Mouse (Mus musculus) hindbrain, embryonic 15.5 days (tissue): ENCODE results near the gene Fgfr2. TPM values are rescaled to one million over a fixed set of nuclear protein-coding genes. Genes with fewer than 3 reads are reported as not detected.

Experiments used
- ATAC-seq: fragments of 200-750 bp; cut with Nextera tagmentation; 2 replicates; pipeline ENCODE4 v1.8.0; 2017; ENCODE audit warnings: low read depth, moderate number of reproducible peaks, moderate TSS enrichment; ENCODE audit not compliant: low FRiP score
- H3K27ac ChIP-seq: fragments of 300-500 bp; sonication (generic); replicated peaks from 2 replicates; pipeline ENCODE4 v1.5.1; 2015; ENCODE audit warnings: mild to moderate bottlenecking, inconsistent platforms
- H3K27me3 ChIP-seq: fragments of 300-500 bp; sonication (generic); 2 replicates; pipeline ENCODE4 v1.6.1; 2015; ENCODE audit warnings: control low read depth, inconsistent platforms
- H3K36me3 ChIP-seq: fragments of 300-500 bp; sonication (generic); 2 replicates; pipeline ENCODE4 v1.6.1; 2015; ENCODE audit warnings: control low read depth, inconsistent platforms
- H3K4me1 ChIP-seq: fragments of 300-500 bp; sonication (generic); replicated peaks from 2 replicates; pipeline ENCODE4 v1.6.1; 2015; ENCODE audit warnings: control low read depth, inconsistent platforms
- H3K4me2 ChIP-seq: fragments of 300-500 bp; sonication (generic); 2 replicates; pipeline ENCODE4 v1.6.1; 2015; ENCODE audit warnings: moderate library complexity, mild to moderate bottlenecking, inconsistent platforms
- H3K4me3 ChIP-seq: fragments of 300-500 bp; sonication (generic); 2 replicates; pipeline ENCODE4 v1.5.1; 2015; ENCODE audit warnings: mild to moderate bottlenecking, inconsistent platforms
- H3K9ac ChIP-seq: fragments of 300-500 bp; sonication (generic); 2 replicates; pipeline ENCODE4 v1.6.1; 2015; ENCODE audit warnings: inconsistent platforms
- H3K9me3 ChIP-seq: fragments of 300-500 bp; sonication (generic); 2 replicates; pipeline ENCODE4 v1.6.1; 2016; ENCODE audit warnings: control low read depth, inconsistent platforms
- WGBS: fragments of 180-500 bp; shearing (Covaris S2); methylation state at CpG from one replicate; pipeline ENCODE4 v1.1.7; 2015; 5-methylcytosine and 5-hydroxymethylcytosine counted together
- polyA plus RNA-seq: library from polyadenylated mRNA; unstranded; fragments of >200 nt; fragmentation: Nextera tagmentation; extraction: Ambion mirVana; gene quantifications from 2 replicates; pipeline ENCODE4 v1.2.1, GENCODE M21; 2015

Gene Fgfr2
- polyA plus RNA-seq, 1 experiment from 2014 or later, result 28.5 TPM

GRCm38 (mm10) chr7:132888518-132889249 is 234.5 kb downstream of the Fgfr2 start:
- WGBS, result 74% methylated on average over 4 of the region's 4 CpGs
- ATAC-seq, result no peak

DNA sequence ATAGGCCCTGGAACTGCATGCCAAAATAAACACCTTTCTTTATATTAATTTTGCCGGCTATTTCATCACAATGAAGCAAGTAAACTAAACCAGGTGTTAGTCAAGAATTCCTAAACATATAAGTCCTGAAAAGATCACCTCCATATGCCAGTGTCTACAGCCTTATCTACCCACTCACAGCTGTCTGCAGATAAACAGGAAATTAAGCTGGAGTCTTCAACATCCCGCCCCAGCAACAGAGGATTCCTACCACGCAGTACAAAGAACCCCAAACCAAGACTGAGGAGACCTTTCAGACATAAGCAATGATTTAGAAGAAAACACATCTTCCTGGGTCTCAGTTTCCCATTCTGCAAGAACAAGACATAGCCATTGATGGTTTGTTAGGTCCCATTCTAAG is 235.1 kb downstream of the Fgfr2 start:
- no peak overlapping the region for H3K4me3 ChIP-seq
- ATAC-seq, result no peak
- peaks cover 17% of the 10 kb centered on the region for H3K36me3 ChIP-seq
- no peak overlapping the region for H3K27ac ChIP-seq
- H3K4me1 ChIP-seq, result no peaks in the 10 kb centered on the region
- no peak overlapping the region for H3K4me2 ChIP-seq
- WGBS, result 89% methylated on average over 3 of the region's 3 CpGs
- no peak overlapping the region for H3K9ac ChIP-seq
- H3K27me3 ChIP-seq, result no peaks in the 10 kb centered on the region
- H3K9me3 ChIP-seq, result no peaks in the 10 kb centered on the region

More at GRCm38 (mm10) chr7:132888518-132889249, 234.5 kb downstream of the Fgfr2 start:
- no peak overlapping the region for H3K4me2 ChIP-seq
- H3K4me3 ChIP-seq, result no peak overlapping the region
- H3K9ac ChIP-seq, result no peak overlapping the region
- no peaks in the 10 kb centered on the region for H3K9me3 ChIP-seq
- peaks cover 11% of the 10 kb centered on the region for H3K36me3 ChIP-seq
- H3K27ac ChIP-seq, result no peak overlapping the region
- H3K4me1 ChIP-seq, result no peaks in the 10 kb centered on the region
- no peaks in the 10 kb centered on the region for H3K27me3 ChIP-seq

GRCm38 (mm10) chr7:132887019-132887804 is 235.9 kb downstream of the Fgfr2 start:
- H3K4me1 ChIP-seq, result no peaks in the 10 kb centered on the region
- no peak overlapping the region for H3K4me3 ChIP-seq
- no peak overlapping the region for H3K9ac ChIP-seq
- WGBS, result 80% methylated on average over 7 of the region's 7 CpGs
- H3K36me3 ChIP-seq, result peaks cover 26% of the 10 kb centered on the region
- ATAC-seq, result no peak
- no peaks in the 10 kb centered on the region for H3K9me3 ChIP-seq
- no peak overlapping the region for H3K4me2 ChIP-seq
- H3K27me3 ChIP-seq, result no peaks in the 10 kb centered on the region
- no peak overlapping the region for H3K27ac ChIP-seq

- H3K27ac ChIP-seq, result no peak overlapping the region
- WGBS, result 92% methylated on average over 7 of the region's 7 CpGs
- no peak for ATAC-seq
- H3K9me3 ChIP-seq, result no peaks in the 10 kb centered on the region
- no peaks in the 10 kb centered on the region for H3K4me1 ChIP-seq
- peaks cover 55% of the 10 kb centered on the region for H3K36me3 ChIP-seq
- H3K4me3 ChIP-seq, result no peak overlapping the region
- no peaks in the 10 kb centered on the region for H3K27me3 ChIP-seq
- H3K9ac ChIP-seq, result no peak overlapping the region
- no peak overlapping the region for H3K4me2 ChIP-seq
Observed at GRCm38 (mm10) chr7:132884031-132884430, 239.1 kb downstream of the Fgfr2 start.

DNA sequence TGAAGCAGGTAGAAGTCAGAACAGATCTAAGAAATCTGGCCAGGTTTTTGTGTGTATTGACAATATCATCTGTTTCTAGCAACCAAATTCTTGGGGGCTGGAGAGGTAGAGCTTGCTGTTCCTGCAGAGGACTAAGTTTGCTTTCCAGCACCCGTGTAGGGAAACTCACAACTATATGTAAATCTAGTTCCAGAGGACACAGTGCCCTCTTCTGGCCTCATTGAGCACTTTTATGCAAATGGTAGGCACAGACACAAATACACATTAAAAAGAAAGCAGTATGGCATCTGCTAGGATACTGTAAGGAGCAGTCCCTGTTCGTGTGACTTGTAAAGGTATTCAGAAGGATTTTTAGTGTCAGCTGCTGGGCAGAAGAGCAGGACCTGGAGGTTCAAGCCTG is 240.8 kb downstream of the Fgfr2 start:
- Histone ChIP-seq H3K9me3 (no peaks in the 10 kb centered on the region), H3K9ac (no peak overlapping the region), H3K36me3 (peaks cover 70% of the 10 kb centered on the region), H3K4me2 (no peak overlapping the region), H3K4me1 (no peaks in the 10 kb centered on the region), H3K27ac (no peak overlapping the region), H3K4me3 (no peak overlapping the region), H3K27me3 (no peaks in the 10 kb centered on the region)
- no peak for ATAC-seq
- 79% methylated on average over 2 of the region's 2 CpGs for WGBS

DNA sequence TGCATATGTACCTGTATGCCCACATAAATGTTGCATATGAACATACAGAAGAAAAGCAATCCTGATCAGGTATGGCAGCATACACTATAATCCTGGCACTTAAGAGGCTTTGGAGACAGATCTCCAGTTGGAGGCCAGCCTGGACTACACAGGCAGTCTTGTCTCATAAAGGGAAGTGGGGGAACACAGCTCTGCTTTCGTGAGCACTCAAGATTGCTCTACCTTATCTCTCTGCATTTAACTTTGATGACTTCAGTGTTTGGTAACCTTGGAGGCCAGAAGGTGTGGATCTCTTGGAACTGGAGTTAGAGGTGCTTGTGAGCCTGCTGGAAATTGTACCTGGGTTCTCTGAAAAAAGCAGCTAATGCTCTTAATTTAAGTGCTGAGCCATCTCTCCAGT is 242.9 kb downstream of the Fgfr2 start:
- Histone ChIP-seq H3K4me1 (no peaks in the 10 kb centered on the region), H3K36me3 (peaks cover 90% of the 10 kb centered on the region), H3K9ac (no peak overlapping the region), H3K27me3 (no peaks in the 10 kb centered on the region), H3K27ac (no peak overlapping the region), H3K4me3 (no peak overlapping the region), H3K9me3 (no peaks in the 10 kb centered on the region), H3K4me2 (no peak overlapping the region)
- no peak for ATAC-seq
- 100% methylated on average over 1 of the region's 1 CpGs for WGBS

GRCm38 (mm10) chr7:132875391-132876086 is 247.6 kb downstream of the Fgfr2 start:
- Histone ChIP-seq H3K4me1 (no peaks in the 10 kb centered on the region), H3K27ac (no peak overlapping the region), H3K36me3 (peaks cover 84% of the 10 kb centered on the region), H3K4me2 (no peak overlapping the region), H3K9ac (no peak overlapping the region), H3K27me3 (no peaks in the 10 kb centered on the region), H3K4me3 (no peak overlapping the region), H3K9me3 (no peaks in the 10 kb centered on the region)
- no peak for ATAC-seq
- 87% methylated on average over 2 of the region's 2 CpGs for WGBS

DNA sequence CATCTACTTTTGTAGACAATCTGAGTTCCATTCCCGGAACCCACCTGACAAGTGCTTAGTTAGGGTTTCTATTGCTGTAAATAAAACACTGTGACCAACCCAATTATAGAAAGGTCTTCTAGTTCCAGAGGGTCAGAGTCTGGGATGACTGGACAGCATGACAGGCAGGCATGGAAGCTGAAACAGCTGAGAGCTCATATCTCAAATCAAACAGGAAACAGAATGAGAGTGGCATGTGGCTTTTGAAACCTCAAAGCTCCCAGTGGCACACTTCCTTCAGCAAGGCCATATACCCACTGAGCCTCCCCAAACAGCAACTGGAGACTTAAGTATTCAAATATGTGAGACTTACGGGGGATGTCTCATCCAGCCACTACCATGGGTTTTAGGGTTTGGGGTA is 250.1 kb downstream of the Fgfr2 start:
- Histone ChIP-seq H3K9ac (no peak overlapping the region), H3K4me3 (no peak overlapping the region), H3K4me2 (no peak overlapping the region), H3K36me3 (peaks cover 70% of the 10 kb centered on the region), H3K9me3 (no peaks in the 10 kb centered on the region), H3K27ac (no peak overlapping the region), H3K4me1 (no peaks in the 10 kb centered on the region), H3K27me3 (no peaks in the 10 kb centered on the region)
- WGBS, result 97% methylated on average over 2 of the region's 2 CpGs
- ATAC-seq, result no peak

DNA sequence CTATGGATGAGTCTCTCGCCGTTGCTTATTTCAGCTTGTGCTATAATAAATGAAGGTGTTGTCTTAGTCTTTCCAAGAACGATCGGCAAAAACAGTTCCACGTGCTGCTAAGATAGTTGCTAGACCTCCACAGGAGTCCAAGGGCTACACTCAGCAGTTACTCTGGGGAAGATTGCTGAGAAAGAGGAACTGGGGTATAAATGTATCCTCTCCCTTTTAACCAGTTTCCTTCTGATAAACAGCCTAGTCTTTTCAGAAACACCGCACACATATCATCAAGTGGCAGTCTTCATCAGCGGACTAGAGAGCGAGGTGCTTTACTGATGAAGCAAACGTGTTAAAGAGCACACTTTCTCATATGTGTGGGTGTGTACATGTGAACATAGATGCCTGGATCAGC is 256.8 kb downstream of the Fgfr2 start:
- H3K9ac ChIP-seq, result no peak overlapping the region
- H3K27me3 ChIP-seq, result no peaks in the 10 kb centered on the region
- H3K4me3 ChIP-seq, result no peak overlapping the region
- H3K4me1 ChIP-seq, result peaks cover 6% of the 10 kb centered on the region
- 95% methylated on average over 9 of the region's 9 CpGs for WGBS
- peaks cover 34% of the 10 kb centered on the region for H3K36me3 ChIP-seq
- no peak overlapping the region for H3K27ac ChIP-seq
- no peak for ATAC-seq
- H3K4me2 ChIP-seq, result no peak overlapping the region
- H3K9me3 ChIP-seq, result no peaks in the 10 kb centered on the region

- H3K27me3 ChIP-seq, result no peaks in the 10 kb centered on the region
- H3K27ac ChIP-seq, result peak within 1 kb of the TSS; percentile 80
- H3K9me3 ChIP-seq, result no peaks in the 10 kb centered on the region
- H3K4me2 ChIP-seq, result peak within 1 kb of the TSS; percentile 79
- ATAC-seq, result peak; percentile 96
- H3K9ac ChIP-seq, result peak within 1 kb of the TSS; percentile 87
- H3K4me3 ChIP-seq, result peak within 1 kb of the TSS; percentile 74
- peaks cover 24% of the 10 kb centered on the region for H3K4me1 ChIP-seq
- H3K36me3 ChIP-seq, result no peaks in the 10 kb centered on the region
- under 1% methylated on average over 53 of the region's 53 CpGs for WGBS
Observed at GRCm38 (mm10) chr7:132859042-132859958, 263.9 kb downstream of the Fgfr2 start, which contains the start of gene Abraxas2. Gene Abraxas2, plus strand, starts transcription at chr7:132859225.

GRCm38 (mm10) chr7:132858043-132858608 is 265.0 kb downstream of the Fgfr2 start:
- no peaks in the 10 kb centered on the region for H3K27me3 ChIP-seq
- no peak overlapping the region for H3K27ac ChIP-seq
- no peak overlapping the region for H3K4me3 ChIP-seq
- WGBS, result 72% methylated on average over 5 of the region's 5 CpGs
- ATAC-seq, result no peak
- H3K9me3 ChIP-seq, result no peaks in the 10 kb centered on the region
- H3K4me1 ChIP-seq, result peaks cover 28% of the 10 kb centered on the region
- no peak overlapping the region; the same call in 1 of the 2 replicates for H3K4me2 ChIP-seq
- H3K36me3 ChIP-seq, result no peaks in the 10 kb centered on the region
- H3K9ac ChIP-seq, result no peak overlapping the region
